Mouse (Mus musculus) heart, postnatal 0 days (tissue): ENCODE data around the gene Armt1. TPM values are rescaled to one million over a fixed set of nuclear protein-coding genes. Genes with fewer than 3 reads are reported as not detected.
A peak's percentile ranks its signal among the peaks of the same experiment; 100 is the strongest.
"Not testable (repeated sequence)": the region's sequence is repeated elsewhere in the genome, so short reads cannot be mapped to it uniquely, and the experiment has no call there.

Experiments used
- ATAC-seq: fragments of 200-750 bp; cut with Nextera tagmentation; 2 replicates; pipeline ENCODE4 v1.8.0; 2017; ENCODE audit warnings: low read depth, moderate number of reproducible peaks, moderate library complexity; ENCODE audit not compliant: insufficient read depth
- DNase-seq: peaks from one replicate; pipeline ENCODE4 v3.0.0-alpha.2; 2016; ENCODE audit warnings: low spot score
- H3K27ac ChIP-seq: fragments of 300-500 bp; sonication (generic); 2 replicates; pipeline ENCODE4 v1.5.1; 2014; ENCODE audit warnings: low read depth, mild to moderate bottlenecking
- H3K27me3 ChIP-seq: fragments of 300-500 bp; sonication (generic); 2 replicates; pipeline ENCODE4 v1.6.1; 2014; ENCODE audit warnings: low read length, mixed read lengths; ENCODE audit not compliant: control insufficient read depth, insufficient read depth
- H3K36me3 ChIP-seq: fragments of 300-500 bp; sonication (generic); replicated peaks from 2 replicates; pipeline ENCODE4 v1.6.1; 2014; ENCODE audit warnings: low read length, mixed read lengths; ENCODE audit not compliant: control insufficient read depth, insufficient read depth
- H3K4me1 ChIP-seq: fragments of 300-500 bp; sonication (generic); 2 replicates; pipeline ENCODE4 v1.6.1; 2014; ENCODE audit warnings: antibody characterized with exemption; ENCODE audit not compliant: control insufficient read depth, insufficient read depth
- H3K4me2 ChIP-seq: fragments of 300-500 bp; sonication (generic); 2 replicates; pipeline ENCODE4 v1.6.1; 2014; ENCODE audit warnings: low read depth, mild to moderate bottlenecking, low read length, moderate library complexity
- H3K4me3 ChIP-seq: fragments of 300-500 bp; sonication (generic); 2 replicates; pipeline ENCODE4 v1.5.1; 2014; ENCODE audit warnings: low read depth, low read length
- H3K9ac ChIP-seq: fragments of 300-500 bp; sonication (generic); replicated peaks from 2 replicates; pipeline ENCODE4 v1.6.1; 2014; ENCODE audit warnings: low read depth, low read length, mixed read lengths
- H3K9me3 ChIP-seq: fragments of 300-500 bp; sonication (generic); replicated peaks from 2 replicates; pipeline ENCODE4 v1.6.1; 2016; ENCODE audit warnings: low read length; ENCODE audit not compliant: control insufficient read depth
- CTCF ChIP-seq: IDR thresholded peaks from 2 replicates; pipeline ENCODE4 v1.5.1; 2016; ENCODE audit warnings: antibody characterized with exemption, control low read depth, low read depth
- EP300 ChIP-seq: IDR thresholded peaks from 2 replicates; pipeline ENCODE4 v1.6.1; 2016; ENCODE audit warnings: antibody characterized with exemption, low read depth
- WGBS: fragments of 180-500 bp; shearing (Covaris S2); extraction: QIAGEN DNeasy Blood & Tissue Kit; methylation state at CpG from one replicate; pipeline ENCODE4 v1.1.7; 2014; 5-methylcytosine and 5-hydroxymethylcytosine counted together
- polyA plus RNA-seq: library from polyadenylated mRNA; unstranded; fragments of >200 nt; fragmentation: Nextera tagmentation; extraction: Ambion mirVana; gene quantifications from 2 replicates; pipeline ENCODE4 v1.2.1, GENCODE M21; 2015
- total RNA-seq: library from RNA; depleted of rRNA; stranded (reverse); fragments of >200 nt; gene quantifications from 2 replicates; pipeline ENCODE4 v1.2.3, GENCODE M21; 2014; ENCODE audit warnings: low replicate concordance

Gene Armt1
- total and polyA plus RNA-seq, 2 experiments from 2014 or later, result 8.5 to 14.7 TPM

GRCm38 (mm10) chr10:4430399-4430798, 1.9 kb upstream of the Armt1 start:
- DNase-seq (no peak), ATAC-seq (no peak)
- Histone ChIP-seq H3K4me1 (peaks cover 21% of the 10 kb centered on the region), H3K36me3 (peaks cover 30% of the 10 kb centered on the region), H3K27me3 (no peaks in the 10 kb centered on the region), H3K27ac (peak overlapping the region; percentile 73; the same call in 1 of the 2 replicates), H3K9me3 (no peaks in the 10 kb centered on the region), H3K4me3 (no peak overlapping the region; the same call in 1 of the 2 replicates), H3K4me2 (peak overlapping the region; percentile 83), H3K9ac (no peak overlapping the region)
- TF ChIP-seq EP300 (no peak), CTCF (no peak)
- 84% methylated on average over 8 of the region's 8 CpGs for WGBS

GRCm38 (mm10) chr10:4430826-4431225, 1.4 kb upstream of the Armt1 start:
- no peaks in the 10 kb centered on the region for H3K9me3 ChIP-seq
- DNase-seq, result peak; percentile 47
- H3K36me3 ChIP-seq, result peaks cover 25% of the 10 kb centered on the region
- H3K27ac ChIP-seq, result peak overlapping the region; percentile 73
- TF ChIP-seq EP300 (no peak), CTCF (no peak)
- no peaks in the 10 kb centered on the region for H3K27me3 ChIP-seq
- peak overlapping the region; percentile 78 for H3K4me3 ChIP-seq
- peaks cover 21% of the 10 kb centered on the region for H3K4me1 ChIP-seq
- peak overlapping the region; percentile 83 for H3K4me2 ChIP-seq
- peak overlapping the region; percentile 73; the same call in 1 of the 2 replicates for H3K9ac ChIP-seq
- ATAC-seq, result no peak
- 66% methylated on average over 3 of the region's 3 CpGs for WGBS

GRCm38 (mm10) chr10:4431746-4432122, 533 bp upstream of the Armt1 start:
- TF ChIP-seq CTCF, result no peak
- no peak for TF ChIP-seq EP300
- Histone ChIP-seq H3K4me1 (peaks cover 21% of the 10 kb centered on the region), H3K4me3 (peak overlapping the region; percentile 78), H3K9me3 (no peaks in the 10 kb centered on the region), H3K36me3 (peaks cover 16% of the 10 kb centered on the region), H3K27ac (peak overlapping the region; percentile 73), H3K4me2 (peak overlapping the region; percentile 83), H3K9ac (peak overlapping the region; percentile 73), H3K27me3 (no peaks in the 10 kb centered on the region)
- DNase-seq (no peak), ATAC-seq (no peak)
- 8% methylated on average over 5 of the region's 5 CpGs for WGBS

GRCm38 (mm10) chr10:4432996-4433755, 909 bp downstream of the Armt1 start:
- Histone ChIP-seq H3K9ac (peak overlapping the region; percentile 65), H3K4me2 (peak overlapping the region; percentile 70), H3K27ac (peak overlapping the region; percentile 89), H3K4me3 (peak overlapping the region; percentile 78), H3K9me3 (no peaks in the 10 kb centered on the region), H3K4me1 (peaks cover 21% of the 10 kb centered on the region), H3K27me3 (no peaks in the 10 kb centered on the region), H3K36me3 (peaks cover 13% of the 10 kb centered on the region; the same call in 1 of the 2 replicates)
- 10% methylated on average over 19 of the region's 19 CpGs for WGBS
- ATAC-seq (no peak), DNase-seq (peak; percentile 30)
- TF ChIP-seq EP300 (no peak), CTCF (no peak)

- DNase-seq, ATAC-seq, H3K4me3 ChIP-seq, H3K9me3 ChIP-seq, H3K9ac ChIP-seq, H3K4me2 ChIP-seq, H3K27me3 ChIP-seq, H3K27ac ChIP-seq: not testable (repeated sequence)
- Histone ChIP-seq H3K4me1 (peaks cover 21% of the 10 kb centered on the region), H3K36me3 (peaks cover 12% of the 10 kb centered on the region; the same call in 1 of the 2 replicates)
- 90% methylated on average over 2 of the region's 2 CpGs for WGBS
These were observed 1.6 kb downstream of the Armt1 start for GRCm38 (mm10) chr10:4433871-4434270.
